Mouse (Mus musculus): Measurements from ENCODE around the gene Celf1.

The Celf1 gene

DNA sequence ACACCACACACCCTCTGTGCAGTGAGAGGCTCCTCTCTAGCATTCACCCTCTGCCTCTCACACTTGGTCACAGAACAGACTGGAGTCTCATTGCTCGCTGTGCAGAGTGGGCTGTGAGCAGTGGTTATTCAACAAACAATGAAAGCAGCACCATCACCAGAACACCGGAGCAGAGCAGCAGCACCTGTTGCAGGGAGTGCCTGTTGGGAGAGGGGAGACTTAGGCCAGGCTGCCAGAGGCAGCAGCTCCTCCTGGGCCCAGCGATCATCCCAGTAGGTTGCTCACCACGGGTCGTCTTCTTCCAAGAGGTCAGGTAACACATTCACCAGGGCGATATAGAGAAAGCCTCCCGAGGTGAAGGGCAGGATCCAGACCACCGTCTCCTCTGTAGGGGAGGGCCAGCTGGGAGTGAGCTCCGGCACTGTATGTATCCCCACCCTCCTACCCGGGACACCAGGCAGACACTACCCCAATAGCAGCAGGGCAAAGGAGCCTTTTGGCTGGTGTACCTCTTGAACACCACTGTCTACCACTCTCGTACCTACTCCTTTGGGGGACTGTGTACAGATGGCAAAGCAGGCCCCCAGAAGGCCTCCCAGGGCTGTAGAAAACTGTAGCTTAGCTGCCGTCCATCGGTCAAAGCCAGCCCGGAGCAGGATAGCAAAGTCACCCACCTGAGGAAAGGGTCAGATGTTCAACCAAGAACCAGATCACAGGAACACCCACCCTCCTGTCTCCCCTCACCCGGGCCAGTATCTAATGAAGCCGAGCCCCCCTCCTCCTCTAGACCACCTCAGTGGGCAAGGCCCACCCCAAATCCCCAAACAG, 122.8 kb downstream of the Celf1 start:
- no peak for DNase-seq (ENCODE audit: low spot score)

DNA sequence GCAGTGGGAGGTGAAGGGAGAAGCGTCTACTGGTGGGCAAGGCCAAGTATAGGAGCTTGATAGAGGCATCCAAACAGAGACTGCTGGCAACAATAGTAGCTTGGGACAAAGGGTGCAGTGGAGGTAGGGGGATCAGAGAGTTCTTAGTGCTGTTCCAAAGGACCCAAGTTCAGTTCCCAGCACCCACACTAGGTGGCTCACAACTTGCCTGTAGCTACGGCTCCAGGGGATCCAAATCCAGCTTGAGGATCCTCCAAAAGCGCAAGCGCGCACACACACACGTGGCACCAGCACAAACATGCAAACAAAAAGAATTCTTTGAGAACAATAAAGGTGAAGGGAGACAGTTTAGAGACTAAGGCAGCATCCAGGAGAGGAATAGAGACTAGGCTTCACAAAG, 124.0 kb downstream of the Celf1 start:
- no peak for DNase-seq (ENCODE audit: low spot score)

DNA sequence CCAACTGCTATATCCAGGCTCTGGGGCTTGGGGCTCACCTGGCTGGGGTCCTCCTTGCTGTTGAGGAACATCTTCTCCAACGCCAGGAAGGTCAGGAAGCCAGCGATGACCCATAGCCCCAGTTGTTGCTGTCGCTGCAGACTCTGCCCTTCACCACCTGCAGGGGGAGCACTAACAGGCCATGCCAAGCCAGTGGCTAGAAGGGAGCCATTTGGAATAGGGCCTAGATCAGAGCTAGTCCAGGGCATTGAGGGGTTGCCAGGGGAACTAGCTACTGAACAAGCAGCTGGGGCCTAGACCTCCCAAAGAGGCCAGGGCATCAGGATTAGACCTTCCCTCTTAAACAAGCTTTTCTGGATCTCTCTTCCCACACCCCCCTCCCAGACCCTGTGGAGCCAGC, 125.4 kb downstream of the Celf1 start:
- no peak for DNase-seq (ENCODE audit: low spot score)

DNA sequence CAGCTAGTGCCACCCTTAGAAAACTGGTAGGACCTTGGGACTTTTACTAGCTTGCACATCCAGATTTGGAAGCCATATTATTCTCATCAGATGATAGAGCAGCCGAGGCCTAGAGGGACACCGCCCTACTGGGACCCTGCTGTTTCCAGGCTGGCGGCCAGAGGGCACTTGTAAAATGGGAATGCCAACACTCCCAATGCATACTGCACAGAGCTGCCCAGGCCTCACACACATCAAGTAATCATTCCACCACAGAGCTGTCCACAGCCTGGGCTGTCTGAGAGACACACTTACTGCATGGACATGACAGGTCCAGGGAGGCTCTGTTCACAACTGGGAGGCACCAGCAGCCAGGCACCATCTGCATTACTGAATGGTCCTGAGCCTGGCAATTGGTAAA, 126.3 kb downstream of the Celf1 start:
- DNase-seq (ENCODE audit: low spot score) = no peak

DNA sequence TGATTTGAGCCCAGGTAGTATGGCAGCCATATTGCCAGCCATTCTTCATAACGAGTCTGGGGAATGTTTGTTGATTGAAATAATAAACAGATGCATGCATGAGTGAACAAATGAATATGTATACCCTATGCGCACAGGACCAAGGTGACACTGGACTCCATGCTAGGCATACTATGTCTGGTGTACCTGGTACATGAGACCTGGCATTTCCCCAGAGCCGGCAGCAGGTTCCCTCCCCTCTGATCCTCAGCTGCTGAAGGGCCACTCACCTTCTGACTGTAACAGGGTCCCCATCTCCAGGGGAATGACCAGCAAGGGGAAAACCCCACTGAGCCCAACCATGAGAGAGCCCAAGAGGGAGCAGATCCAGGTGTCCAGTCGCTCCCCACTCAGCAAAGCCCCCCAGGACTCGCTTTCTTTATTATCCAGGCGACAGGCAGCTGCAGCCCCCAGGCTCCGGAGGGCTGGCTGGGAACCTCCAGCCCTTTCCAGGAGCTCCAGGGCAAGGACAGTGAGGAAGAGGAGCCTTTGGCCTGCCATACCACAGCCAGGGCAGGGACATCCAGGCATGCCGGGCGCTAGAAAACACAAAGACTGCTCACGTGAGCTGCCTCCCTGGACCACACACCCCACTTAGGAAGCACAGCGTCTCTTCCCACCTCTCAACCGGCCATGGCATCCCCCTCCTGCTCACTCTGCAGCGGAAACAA, 128.1 kb downstream of the Celf1 start:
- DNase-seq (ENCODE audit: low spot score) = no peak

DNA sequence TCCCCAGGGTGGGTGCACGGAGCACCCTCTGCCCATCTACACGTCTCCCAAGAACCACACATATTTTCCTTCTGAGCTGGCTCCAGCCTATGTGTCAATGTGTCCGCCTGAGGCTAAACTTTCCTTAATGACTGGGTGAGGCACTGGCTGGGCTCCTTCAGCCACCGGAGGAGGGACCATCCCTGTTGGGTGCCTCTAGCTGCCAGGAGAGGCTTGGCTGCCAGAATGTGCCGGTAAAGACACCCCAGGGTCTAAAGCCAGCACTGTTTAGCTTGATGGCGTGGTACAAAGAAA, 128.6 kb downstream of the Celf1 start:
- no peak for DNase-seq (ENCODE audit: low spot score)
